Mouse (Mus musculus) skeletal muscle tissue, adult 2 months (tissue): ENCODE data around the gene Car10.

ENCODE experiments used
- DNase-seq: peaks from one replicate; pipeline ENCODE4 v3.0.0-alpha.2; 2012; ENCODE audit warnings: low read depth, low spot score

Gene Car10

GRCm38 (mm10) chr11:93097941-93098828, at the start of gene Car10:
TSS of gene Car10 (plus strand) at chr11:93098028.
- no peak for DNase-seq

- peak; percentile 2 for DNase-seq
These were observed 32.8 kb upstream of the Car10 start for GRCm38 (mm10) chr11:93065021-93065420.

GRCm38 (mm10) chr11:93065656-93066181, 32.1 kb upstream of the Car10 start:
- DNase-seq, result no peak

DNA sequence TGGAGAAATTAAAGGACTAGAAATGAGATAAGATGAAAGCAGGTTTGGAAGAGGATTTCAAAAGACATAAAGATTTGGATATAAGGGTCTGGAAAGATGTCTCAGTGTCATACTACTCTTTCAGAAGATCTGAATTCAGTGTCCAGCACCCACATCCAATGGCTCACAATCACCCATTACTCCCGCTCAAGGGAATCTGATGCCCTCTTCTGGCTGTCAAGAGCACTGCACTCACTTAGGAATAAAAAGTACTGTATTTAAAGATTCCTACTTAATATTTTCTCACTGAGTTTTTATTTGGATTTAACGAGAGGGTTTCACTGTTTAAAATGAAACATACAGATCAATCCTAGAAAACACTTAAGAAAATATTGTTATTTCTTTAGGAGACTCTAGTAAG, 2.2 kb upstream of the Car10 start:
- DNase-seq, result no peak

- no peak for DNase-seq
These were observed 827 bp upstream of the Car10 start for GRCm38 (mm10) chr11:93097001-93097400.

DNA sequence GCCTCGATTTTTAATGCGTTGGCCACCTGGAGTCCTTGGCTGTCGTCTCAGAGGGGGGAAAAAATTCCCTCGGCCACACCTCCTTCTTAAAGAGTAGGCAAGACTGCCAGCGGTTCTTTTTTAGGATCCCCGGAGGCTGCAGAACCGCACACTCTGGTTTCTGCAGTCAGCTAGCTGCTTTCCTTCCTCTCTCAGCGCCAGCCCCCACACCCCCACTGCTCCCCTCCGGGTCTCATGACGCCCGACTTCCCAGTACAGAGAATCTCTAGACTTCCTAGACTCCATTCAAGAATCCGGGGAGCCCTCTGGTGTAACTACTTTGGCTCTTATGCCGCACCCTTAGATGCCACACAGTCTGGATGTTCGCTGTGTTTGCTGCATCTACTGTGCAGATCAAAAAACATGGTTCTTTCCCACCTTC, 387 bp upstream of the Car10 start:
- DNase-seq, result no peak

DNA sequence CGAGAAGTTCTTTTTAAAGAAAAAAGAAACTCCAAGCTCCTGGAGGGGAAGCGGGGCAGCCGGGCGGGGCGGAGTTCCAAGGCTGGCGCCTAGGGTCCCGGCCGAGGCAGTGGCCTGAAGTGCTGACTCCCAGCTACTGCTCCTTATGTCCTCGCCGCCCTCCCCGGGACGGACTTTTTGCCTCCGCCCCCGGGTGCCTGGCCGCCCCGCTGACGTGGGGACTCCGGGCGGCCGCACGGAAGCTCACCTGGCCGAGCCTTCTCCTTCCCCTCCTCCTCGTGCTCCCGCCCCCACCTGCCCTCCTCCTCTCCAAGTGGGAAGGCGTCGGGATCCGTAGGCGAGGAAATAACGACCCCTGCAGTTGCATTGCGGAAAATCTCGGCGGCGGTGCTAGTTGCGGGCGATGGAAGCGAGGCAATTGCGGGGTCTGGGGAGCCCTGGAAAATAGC, 1.1 kb downstream of the Car10 start:
- no peak for DNase-seq

DNA sequence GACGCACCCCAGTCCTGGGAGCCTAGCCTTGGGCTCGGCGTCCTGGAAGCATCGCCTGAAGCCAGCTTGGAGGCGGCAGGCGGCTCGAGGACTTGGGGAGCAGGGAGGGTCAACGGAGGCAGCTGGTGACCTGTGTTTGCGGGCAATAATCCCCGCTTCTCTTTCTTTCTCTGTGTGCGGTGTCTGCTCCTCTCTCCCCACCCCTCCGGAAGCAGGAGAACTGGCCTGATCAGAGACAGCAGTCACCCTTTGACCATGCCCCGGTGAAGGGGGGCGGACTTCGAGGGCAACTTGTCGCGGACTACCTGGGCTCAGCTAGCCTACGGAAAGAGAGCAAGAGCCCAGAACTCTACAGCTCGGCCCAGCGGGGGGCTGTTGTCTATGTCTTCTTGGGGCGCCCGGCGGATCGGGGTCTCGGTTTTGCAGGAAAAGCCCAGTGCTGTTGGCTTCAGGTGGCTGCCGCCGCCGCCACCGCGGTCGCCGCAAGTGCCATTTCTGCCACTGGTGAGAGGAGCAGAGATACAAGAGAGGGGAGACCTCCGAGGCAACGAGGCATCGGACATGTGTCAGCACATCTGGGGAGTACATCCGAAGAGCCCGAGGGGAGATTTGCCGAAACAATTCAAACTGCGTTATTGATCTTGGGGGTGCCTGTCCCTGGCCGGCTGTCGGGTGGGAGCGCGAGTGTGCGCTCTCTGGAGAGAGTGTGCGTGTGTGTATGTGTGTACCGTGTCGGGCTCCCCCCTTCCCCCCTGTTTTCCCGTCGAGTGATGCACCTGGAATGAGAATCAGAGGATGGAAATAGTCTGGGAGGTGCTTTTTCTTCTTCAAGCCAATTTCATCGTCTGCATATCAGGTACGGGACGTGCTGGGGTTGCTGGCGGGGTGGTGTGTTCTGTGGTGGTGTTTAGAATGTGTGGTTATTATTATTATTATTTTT, 1.9 kb downstream of the Car10 start:
- DNase-seq, result no peak

- no peak for DNase-seq
These were observed 2.8 kb downstream of the Car10 start for GRCm38 (mm10) chr11:93100606-93101005.

DNA sequence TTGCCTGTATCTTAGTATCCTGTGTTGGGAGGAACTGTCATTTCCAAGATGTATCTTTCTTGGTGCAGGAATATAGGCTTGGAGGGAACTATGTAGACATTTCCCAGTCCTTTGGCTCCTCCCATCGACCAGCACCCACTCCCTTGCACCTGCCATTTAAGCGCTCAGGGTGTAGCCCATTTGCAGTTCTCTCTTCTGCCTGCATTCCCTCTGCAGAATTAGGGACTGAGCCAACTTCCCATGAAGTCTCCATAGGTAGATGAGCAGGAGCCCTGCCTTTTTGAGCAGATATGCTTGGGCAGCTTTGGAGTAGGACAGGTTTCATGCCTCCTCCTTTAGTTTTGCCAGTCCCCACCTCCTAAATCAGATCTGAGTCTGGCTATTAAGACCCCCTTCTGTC, 3.3 kb downstream of the Car10 start:
- no peak for DNase-seq

DNA sequence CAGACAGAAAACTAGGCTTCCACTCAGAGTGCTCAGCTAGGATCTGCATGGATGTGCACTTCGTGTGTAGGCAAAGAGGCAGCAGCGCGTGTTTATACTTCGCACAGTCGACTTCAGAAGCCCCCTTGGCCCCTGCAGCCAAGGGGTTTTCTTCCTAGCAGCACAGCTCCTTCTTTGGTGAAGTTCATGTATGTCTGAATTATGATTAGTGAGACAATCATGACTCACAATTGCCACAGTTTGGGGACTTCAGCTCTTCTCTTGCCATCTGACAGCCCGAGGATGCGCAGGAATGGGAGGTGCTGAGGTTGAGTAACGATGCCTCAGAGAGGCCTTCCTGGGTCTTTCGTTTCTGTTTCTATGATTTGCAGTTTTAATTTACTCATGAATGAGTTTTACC, 4.5 kb downstream of the Car10 start:
- DNase-seq, result no peak

DNA sequence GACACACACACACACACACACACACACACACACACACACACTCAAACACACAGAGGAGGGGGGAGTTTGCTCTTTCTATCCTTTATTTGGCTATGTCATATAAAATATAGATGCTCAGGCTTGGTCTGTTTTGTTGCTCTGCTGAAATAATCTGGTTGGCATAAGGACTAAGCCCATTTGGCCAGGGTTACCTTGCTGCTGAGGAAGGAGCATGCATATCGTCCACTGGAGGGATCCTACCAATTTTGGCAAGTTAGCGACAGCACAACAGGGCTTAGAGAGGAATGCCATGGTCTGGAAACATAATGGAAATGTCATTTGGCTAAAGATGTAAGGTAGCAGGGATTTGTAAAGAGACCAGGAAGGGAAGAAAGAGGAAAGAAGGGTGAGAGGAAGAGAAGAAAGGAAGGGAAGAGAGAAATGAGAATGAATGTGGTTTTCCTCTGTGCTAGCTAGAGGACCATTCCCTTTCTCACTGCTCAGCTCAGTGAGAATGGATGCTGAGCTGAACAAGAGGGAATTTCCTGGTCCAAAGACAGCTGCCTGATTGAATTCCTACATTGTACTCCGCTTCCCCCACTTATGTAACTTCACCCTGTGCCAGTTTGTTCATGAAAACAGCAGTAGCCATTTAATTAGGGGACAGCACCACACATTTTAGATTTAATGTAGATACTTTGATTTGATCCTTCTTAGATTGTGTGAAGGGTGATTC, 5.4 kb downstream of the Car10 start:
- DNase-seq, result no peak

GRCm38 (mm10) chr11:93109451-93109850, 11.6 kb downstream of the Car10 start:
- peak; percentile 27 for DNase-seq

GRCm38 (mm10) chr11:93120766-93121415, 23.1 kb downstream of the Car10 start:
- DNase-seq, result no peak

GRCm38 (mm10) chr11:93123691-93124090, 25.9 kb downstream of the Car10 start:
- no peak for DNase-seq

- DNase-seq, result no peak
These were observed 28.6 kb downstream of the Car10 start for GRCm38 (mm10) chr11:93126466-93126865.

GRCm38 (mm10) chr11:93128481-93128880, 30.7 kb downstream of the Car10 start:
- DNase-seq, result no peak

DNA sequence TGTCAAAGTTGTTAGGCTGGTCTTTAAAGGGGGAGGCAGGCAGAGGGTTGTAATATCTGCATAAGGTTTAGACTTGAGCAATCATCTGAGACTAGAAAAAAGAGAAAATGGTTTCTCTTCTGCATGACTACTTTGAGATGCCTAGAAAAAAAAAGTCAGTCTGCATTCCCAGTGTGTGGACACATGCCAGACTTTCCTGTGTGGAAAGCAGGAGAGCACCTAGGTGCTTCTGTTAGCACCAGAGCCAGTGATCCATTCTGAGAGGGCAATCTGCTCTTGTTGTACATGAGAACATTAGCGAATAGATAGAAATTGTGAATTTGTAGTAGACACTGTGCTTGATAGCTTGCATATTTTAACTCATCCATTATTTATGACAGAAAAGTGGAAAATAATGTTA, 40.0 kb downstream of the Car10 start:
- no peak for DNase-seq

DNA sequence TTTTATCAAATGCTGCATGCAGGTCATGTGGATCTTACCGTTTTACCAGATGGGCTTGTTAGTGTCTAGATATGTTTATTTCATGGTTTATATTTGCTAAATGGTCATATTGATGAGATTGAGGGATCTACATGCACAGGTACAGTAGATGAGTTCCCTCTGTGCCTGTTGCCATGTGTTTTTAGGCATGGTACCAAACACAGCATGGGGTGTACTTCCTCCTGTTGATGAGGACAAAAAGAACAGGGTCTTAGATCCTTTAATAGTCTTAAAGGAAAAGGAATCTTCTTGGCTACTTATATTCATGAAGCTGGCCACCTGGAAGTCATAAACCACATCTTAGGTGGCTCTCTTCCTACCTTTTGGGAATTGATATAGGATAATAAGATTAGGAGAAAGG, 43.9 kb downstream of the Car10 start:
- no peak for DNase-seq

- DNase-seq, result no peak
These were observed 46.7 kb downstream of the Car10 start for GRCm38 (mm10) chr11:93144544-93144943.

DNA sequence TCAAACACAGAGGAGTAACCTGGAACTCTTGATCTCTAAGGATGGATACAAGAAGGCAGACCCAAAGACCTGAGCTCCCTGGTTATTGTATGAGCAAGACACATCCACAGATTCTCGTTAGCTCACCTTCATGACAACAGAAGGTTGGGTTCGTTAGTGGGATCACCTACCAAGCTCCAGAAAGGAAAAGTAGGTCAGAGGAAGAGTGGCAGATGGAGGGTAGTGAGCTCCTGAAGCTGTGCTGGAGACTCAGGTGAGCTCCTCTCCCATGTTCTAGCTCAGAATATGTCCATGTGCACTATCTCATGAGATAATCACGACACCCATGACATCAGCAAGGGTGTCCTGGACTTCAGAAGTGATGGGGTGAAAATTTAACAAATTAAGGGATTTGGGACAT, 57.1 kb downstream of the Car10 start:
- no peak for DNase-seq
